Mouse (Mus musculus) neural tube, embryonic 11.5 days (tissue): ENCODE measurements at regions not wholly inside any gene's neighbourhood (a gene's known extent, or its start where the extent isn't known, plus 50 kb on each side); places are given as distances from the start of the nearest gene placed in this dataset.

Experiments
- ATAC-seq: fragments of 200-750 bp; cut with Nextera tagmentation; 2 replicates; pipeline ENCODE4 v1.8.0; 2017; ENCODE audit warnings: moderate number of reproducible peaks, mild to moderate bottlenecking, moderate TSS enrichment, moderate library complexity; ENCODE audit not compliant: insufficient read depth, low FRiP score, low TSS enrichment
- DNase-seq: peaks from one replicate; pipeline ENCODE4 v3.0.0-alpha.2; 2015; ENCODE audit warnings: low spot score
- H3K27ac ChIP-seq: fragments of 300-500 bp; sonication (generic); 2 replicates; pipeline ENCODE4 v1.5.1; 2014; ENCODE audit warnings: low read depth, mild to moderate bottlenecking, low read length
- H3K27me3 ChIP-seq: fragments of 300-500 bp; sonication (generic); 2 replicates; pipeline ENCODE4 v1.6.1; 2014; ENCODE audit warnings: mild to moderate bottlenecking, low read length, mixed read lengths; ENCODE audit not compliant: control insufficient read depth, insufficient read depth
- H3K36me3 ChIP-seq: fragments of 300-500 bp; sonication (generic); 2 replicates; pipeline ENCODE4 v1.6.1; 2014; ENCODE audit warnings: mild to moderate bottlenecking, low read length, moderate library complexity, mixed read lengths; ENCODE audit not compliant: control insufficient read depth, insufficient read depth
- H3K4me1 ChIP-seq: fragments of 300-500 bp; sonication (generic); 2 replicates; pipeline ENCODE4 v1.6.1; 2014; ENCODE audit warnings: low read length, mixed read lengths; ENCODE audit not compliant: control insufficient read depth, insufficient read depth
- H3K4me2 ChIP-seq: fragments of 300-500 bp; sonication (generic); 2 replicates; pipeline ENCODE4 v1.6.1; 2014; ENCODE audit warnings: low read depth, mild to moderate bottlenecking, moderate library complexity
- H3K4me3 ChIP-seq: fragments of 300-500 bp; sonication (generic); 2 replicates; pipeline ENCODE4 v1.5.1; 2014; ENCODE audit warnings: low read depth, low read length
- H3K9ac ChIP-seq: fragments of 300-500 bp; sonication (generic); 2 replicates; pipeline ENCODE4 v1.6.1; 2014; ENCODE audit warnings: mild to moderate bottlenecking, low read length
- H3K9me3 ChIP-seq: fragments of 300-500 bp; sonication (generic); 2 replicates; pipeline ENCODE4 v1.6.1; 2016; ENCODE audit warnings: low read length; ENCODE audit not compliant: control insufficient read depth
- WGBS: fragments of 180-500 bp; shearing (Covaris S2); extraction: QIAGEN DNeasy Blood & Tissue Kit; methylation state at CpG from one replicate; pipeline ENCODE4 v1.1.7; 2014; 5-methylcytosine and 5-hydroxymethylcytosine counted together

DNA sequence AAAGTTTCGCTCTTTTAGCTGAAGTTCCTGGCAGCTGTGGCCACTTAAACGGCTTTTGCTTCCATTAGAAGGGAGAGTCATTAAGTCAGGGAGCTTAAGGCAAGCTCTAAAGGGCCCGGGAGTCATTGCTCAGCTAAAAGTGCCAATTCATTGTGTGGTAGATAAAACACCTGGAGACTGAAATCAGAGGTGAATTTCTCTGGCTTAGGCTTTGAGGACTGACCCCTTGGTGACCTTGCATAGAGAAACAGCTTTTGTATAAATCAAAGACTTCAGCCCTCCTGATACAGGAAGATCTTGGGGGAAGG lies 224.1 kb upstream of the Tmem45b start:
- Histone ChIP-seq H3K4me1 (peaks cover 10% of the 10 kb centered on the region), H3K9me3 (no peaks in the 10 kb centered on the region), H3K27ac (no peak overlapping the region), H3K27me3 (no peaks in the 10 kb centered on the region), H3K4me2 (peak overlapping the region; percentile 23), H3K36me3 (no peaks in the 10 kb centered on the region), H3K4me3 (no peak overlapping the region), H3K9ac (no peak overlapping the region)
- DNase-seq (no peak), ATAC-seq (no peak)
- WGBS = 7% methylated on average over 3 of the region's 3 CpGs

DNA sequence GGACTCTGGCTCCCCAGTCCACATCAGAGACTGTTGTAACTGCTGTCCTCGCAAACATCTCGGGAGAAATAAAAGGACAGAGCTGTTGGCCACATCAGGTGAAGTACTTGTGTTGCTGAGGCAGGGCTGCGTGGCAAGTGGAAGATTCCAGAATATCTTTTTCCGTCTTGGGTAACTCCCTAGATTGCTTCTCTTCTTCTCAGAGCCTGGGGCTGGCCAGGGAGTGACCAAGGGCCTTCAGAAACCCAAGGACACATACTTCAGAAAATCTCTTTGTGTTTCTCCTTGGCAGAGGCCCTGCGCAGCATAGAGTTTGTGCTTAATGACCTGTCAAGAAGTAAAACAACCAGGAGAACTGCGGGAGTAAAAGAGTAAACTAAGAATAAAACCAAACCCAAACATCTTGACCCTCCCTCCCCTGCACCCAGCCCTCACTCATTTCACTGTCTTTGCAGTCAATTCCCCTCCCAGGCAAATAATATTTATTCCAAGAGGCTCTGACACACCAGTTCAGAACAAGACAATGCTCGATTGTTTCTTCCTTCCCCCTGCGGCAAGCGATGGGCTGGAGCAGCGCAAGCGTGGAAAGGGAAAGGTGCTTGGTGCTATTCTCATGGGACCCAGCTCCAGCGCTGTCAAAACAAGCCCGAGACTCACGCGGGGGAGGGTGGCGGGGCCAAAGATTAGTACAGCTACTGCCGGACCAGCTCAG lies 223.6 kb upstream of the Tmem45b start:
- DNase-seq = peak; percentile 51
- Histone ChIP-seq H3K27ac (no peak overlapping the region), H3K4me3 (no peak overlapping the region), H3K9me3 (no peaks in the 10 kb centered on the region), H3K27me3 (no peaks in the 10 kb centered on the region), H3K4me2 (peak overlapping the region; percentile 23), H3K36me3 (no peaks in the 10 kb centered on the region), H3K9ac (no peak overlapping the region), H3K4me1 (peaks cover 13% of the 10 kb centered on the region)
- 18% methylated on average over 17 of the region's 17 CpGs for WGBS
- no peak for ATAC-seq

DNA sequence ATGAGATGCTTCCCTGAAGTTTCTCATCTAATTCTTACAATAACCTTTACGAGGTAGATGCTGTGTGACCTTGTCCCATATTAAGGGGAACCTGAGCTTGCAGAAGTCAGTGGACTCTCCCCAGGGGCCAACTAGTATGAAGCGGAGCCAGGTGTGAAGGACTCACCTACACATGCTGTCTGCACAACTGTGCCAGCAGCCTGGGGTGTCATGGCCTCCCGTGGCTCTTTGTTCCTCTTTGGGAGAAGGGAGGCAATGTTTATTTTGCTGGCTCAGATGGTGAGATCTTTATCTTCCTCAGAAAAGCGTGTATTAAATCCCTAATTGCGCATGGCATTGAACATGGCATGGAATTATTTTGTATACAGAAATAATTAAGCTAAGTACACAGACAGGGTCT lies 222.2 kb upstream of the Tmem45b start:
- no peak overlapping the region for H3K27ac ChIP-seq
- no peaks in the 10 kb centered on the region for H3K9me3 ChIP-seq
- DNase-seq = no peak
- no peak overlapping the region for H3K4me3 ChIP-seq
- H3K27me3 ChIP-seq = no peaks in the 10 kb centered on the region
- no peak for ATAC-seq
- no peak overlapping the region for H3K4me2 ChIP-seq
- no peaks in the 10 kb centered on the region for H3K36me3 ChIP-seq
- H3K9ac ChIP-seq = no peak overlapping the region
- peaks cover 13% of the 10 kb centered on the region for H3K4me1 ChIP-seq
- 88% methylated on average over 5 of the region's 5 CpGs for WGBS

DNA sequence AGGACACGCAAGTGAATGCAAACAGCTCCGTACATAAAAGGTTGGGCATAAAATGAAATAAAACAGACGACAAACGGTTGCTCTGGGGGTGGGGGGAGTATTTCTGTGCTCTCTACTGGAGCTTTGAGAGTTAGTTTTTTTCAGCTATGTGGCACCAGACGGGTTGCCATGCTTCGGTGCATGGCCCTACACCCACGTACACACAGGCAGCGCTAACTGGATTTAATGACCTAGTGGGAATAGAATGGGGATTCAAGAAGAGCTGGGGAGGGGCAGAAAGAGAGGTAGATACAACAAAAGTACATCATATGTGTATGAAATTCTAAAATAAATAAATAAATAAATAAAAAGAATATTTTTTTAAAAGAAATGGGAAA lies 220.5 kb upstream of the Tmem45b start:
- ATAC-seq = no peak
- Histone ChIP-seq H3K4me2 (no peak overlapping the region), H3K27me3 (no peaks in the 10 kb centered on the region), H3K36me3 (no peaks in the 10 kb centered on the region), H3K4me1 (peaks cover 13% of the 10 kb centered on the region), H3K9ac (no peak overlapping the region), H3K9me3 (no peaks in the 10 kb centered on the region), H3K4me3 (no peak overlapping the region), H3K27ac (no peak overlapping the region)
- DNase-seq = no peak
- WGBS = 78% methylated on average over 8 of the region's 8 CpGs

DNA sequence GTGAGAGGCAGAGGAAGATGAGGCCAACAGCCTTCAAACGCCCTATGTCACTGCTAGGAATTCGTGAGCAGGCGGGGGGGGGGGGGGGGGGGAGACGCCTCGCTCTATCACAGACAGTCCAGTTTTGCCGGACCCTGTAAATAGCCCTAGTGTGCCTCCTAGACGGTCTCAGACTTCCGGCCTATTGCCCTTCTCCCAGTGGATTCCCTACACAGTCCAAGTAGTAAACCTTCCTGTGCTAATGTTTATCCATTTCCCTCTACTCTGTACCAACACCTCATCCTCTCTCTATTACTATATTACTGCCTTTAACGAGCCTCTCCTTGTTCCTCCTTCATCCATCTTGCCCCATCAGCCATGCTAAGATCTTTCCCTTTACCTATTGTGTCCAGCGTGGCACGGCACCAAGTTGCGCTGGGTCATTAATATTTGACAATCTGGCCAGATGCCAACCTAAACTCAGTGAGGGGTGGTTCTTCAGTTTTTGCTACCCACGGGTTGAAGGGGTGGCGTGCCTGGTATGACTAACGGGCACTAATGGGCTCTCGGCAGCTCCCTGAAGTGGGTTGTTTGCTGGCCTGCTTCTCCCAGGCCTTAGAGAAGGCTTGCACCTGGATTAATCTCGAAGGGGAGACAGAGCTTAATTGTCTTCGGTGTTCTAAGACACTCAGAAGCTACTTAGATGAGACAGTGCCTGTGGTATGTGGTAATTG lies 220.0 kb upstream of the Tmem45b start:
- H3K4me1 ChIP-seq = peaks cover 13% of the 10 kb centered on the region
- no peak overlapping the region for H3K27ac ChIP-seq
- ATAC-seq (no peak), DNase-seq (no peak)
- H3K4me3 ChIP-seq = no peak overlapping the region
- no peak overlapping the region for H3K4me2 ChIP-seq
- no peaks in the 10 kb centered on the region for H3K27me3 ChIP-seq
- H3K9ac ChIP-seq = no peak overlapping the region
- no peaks in the 10 kb centered on the region for H3K36me3 ChIP-seq
- 48% methylated on average over 15 of the region's 18 CpGs for WGBS
- no peaks in the 10 kb centered on the region for H3K9me3 ChIP-seq

DNA sequence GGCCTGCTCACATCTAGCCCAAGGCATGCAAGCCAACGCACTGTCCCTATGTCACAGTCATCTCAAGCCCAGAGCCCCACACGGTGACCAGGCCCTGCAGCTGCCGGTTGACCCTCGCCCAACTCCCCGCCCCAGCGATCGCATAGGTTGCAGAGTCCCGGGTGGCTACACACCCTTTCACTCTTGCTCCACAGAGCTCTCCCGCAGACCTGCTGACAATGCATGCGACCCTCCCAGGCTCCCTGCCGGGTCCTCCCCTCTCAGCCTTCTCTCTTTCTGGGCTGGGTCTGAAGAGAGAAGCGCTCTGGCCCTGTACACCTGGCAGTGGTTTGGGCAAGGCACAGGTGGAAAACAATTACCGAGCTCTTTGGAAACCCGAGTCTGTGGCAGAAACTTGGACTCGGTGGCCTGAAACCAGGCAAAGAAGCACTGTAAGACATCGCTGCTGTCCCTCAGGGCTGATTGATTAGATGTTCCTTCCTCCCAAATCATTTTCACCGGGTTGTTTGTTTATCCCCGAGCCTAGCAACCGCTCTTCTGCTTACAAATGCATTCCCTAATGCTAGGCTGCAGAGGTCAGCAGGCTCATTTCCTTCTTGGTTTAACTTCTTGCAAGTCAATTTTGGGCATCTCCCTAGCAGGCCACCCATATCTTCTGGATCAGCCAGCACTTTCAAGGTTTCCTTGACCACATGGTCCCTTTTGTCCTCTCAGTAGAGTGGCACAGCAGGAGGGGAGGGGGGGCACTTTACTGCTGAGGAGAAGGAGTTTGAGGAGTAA lies 219.2 kb upstream of the Tmem45b start:
- Histone ChIP-seq H3K4me2 (no peak overlapping the region), H3K9ac (no peak overlapping the region), H3K36me3 (no peaks in the 10 kb centered on the region), H3K9me3 (no peaks in the 10 kb centered on the region), H3K4me3 (no peak overlapping the region), H3K27ac (no peak overlapping the region), H3K27me3 (no peaks in the 10 kb centered on the region), H3K4me1 (peaks cover 13% of the 10 kb centered on the region)
- ATAC-seq (0 out of 2 replicates have a peak, but pooled peaks have one; percentile 27), DNase-seq (no peak)
- WGBS = 4% methylated on average over 19 of the region's 19 CpGs

DNA sequence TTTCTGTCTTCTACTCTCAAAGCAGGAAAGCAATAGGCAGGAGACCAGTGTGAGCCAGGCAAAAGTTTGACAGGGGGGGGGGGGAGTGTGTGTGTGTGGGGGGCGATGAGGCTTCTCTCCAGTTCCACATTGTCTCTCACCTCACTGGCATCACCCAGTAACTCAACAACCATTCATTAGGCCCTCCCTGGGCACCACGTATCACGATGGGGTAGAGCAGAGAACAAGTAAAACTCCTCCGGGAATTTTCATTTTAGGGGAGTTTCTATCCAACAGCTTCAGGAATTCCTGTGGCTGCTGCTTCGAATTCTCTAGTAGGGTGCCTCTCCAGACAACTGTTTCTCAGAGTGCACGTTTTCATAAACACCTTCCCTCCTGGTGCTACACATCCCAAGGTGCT lies 218.6 kb upstream of the Tmem45b start:
- Histone ChIP-seq H3K27ac (no peak overlapping the region), H3K9ac (no peak overlapping the region), H3K4me2 (no peak overlapping the region), H3K9me3 (no peaks in the 10 kb centered on the region), H3K4me3 (no peak overlapping the region), H3K27me3 (no peaks in the 10 kb centered on the region), H3K36me3 (no peaks in the 10 kb centered on the region), H3K4me1 (peaks cover 11% of the 10 kb centered on the region)
- DNase-seq (no peak), ATAC-seq (0 out of 2 replicates have a peak, but pooled peaks have one; percentile 13)
- 33% methylated on average over 5 of the region's 6 CpGs for WGBS

DNA sequence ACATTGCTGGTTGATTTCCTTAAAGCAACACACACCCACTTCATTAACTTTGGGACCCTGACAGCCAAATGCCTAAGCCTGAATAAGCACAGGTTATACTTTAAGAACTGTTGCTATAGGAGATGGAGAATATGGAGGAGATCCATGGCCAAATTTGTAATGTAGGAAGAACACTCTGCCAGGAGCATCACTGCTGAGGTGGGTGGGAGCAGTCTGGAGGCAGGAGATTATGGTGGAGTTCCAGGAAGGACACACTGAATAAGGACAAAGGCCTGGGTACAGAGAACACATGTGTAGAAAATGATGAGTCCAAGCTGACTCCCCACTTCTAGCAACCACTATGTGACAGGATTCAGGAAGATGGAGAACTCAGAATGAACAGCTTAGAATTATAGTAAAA lies 212.9 kb upstream of the Tmem45b start:
- no peak for ATAC-seq
- no peak for DNase-seq
- Histone ChIP-seq H3K4me2 (no peak overlapping the region), H3K27me3 (no peaks in the 10 kb centered on the region), H3K9ac (no peak overlapping the region), H3K4me1 (no peaks in the 10 kb centered on the region), H3K36me3 (no peaks in the 10 kb centered on the region), H3K4me3 (no peak overlapping the region), H3K9me3 (no peaks in the 10 kb centered on the region), H3K27ac (no peak overlapping the region)

DNA sequence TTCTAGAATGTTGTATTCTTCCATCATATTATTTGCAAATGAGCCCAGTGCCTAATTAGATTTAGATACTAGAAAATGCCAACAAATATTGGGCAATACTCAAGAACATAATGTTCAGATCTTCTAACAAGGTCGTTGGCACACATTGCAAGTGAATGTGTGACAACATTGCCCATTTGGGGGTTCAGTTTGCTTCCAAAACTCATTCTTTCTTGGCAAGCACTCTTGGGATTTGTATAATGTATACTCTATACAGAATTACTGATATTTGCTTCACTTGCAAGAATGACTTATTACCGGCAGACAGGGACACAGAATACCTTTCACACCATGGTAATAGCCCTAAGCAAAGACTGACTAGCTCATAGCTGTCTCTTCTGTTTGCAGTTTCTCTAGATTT lies 194.8 kb upstream of the Tmem45b start:
- Histone ChIP-seq H3K4me3 (no peak overlapping the region), H3K36me3 (no peaks in the 10 kb centered on the region), H3K27ac (no peak overlapping the region), H3K9me3 (no peaks in the 10 kb centered on the region), H3K4me2 (no peak overlapping the region), H3K27me3 (no peaks in the 10 kb centered on the region), H3K9ac (no peak overlapping the region), H3K4me1 (no peaks in the 10 kb centered on the region)
- no peak for ATAC-seq
- 78% methylated on average over 2 of the region's 2 CpGs for WGBS
- DNase-seq = no peak
